Mouse (Mus musculus): Measurements from ENCODE around the gene Gm11985. TPM values are rescaled to one million over a fixed set of nuclear protein-coding genes. Genes with fewer than 3 reads are reported as not detected.

Gm11985 gene
- polyA plus RNA-seq, 1 experiment from 2014 or later: not detected

- Histone ChIP-seq H3K4me1 (no peaks in the 10 kb centered on the region), H3K27ac (no peak overlapping the region), H3K9me3 (no peaks in the 10 kb centered on the region), H3K9ac (no peak overlapping the region), H3K4me2 (replicated peaks) (no peak overlapping the region), H3K4me3 (no peak overlapping the region), H3K36me3 (0 out of 2 replicates have a peak, but pooled peaks cover 4% of the 10 kb centered on the region), H3K27me3 (replicated peaks) (no peaks in the 10 kb centered on the region)
- WGBS: 86% methylated on average over 6 of the region's 6 CpGs
- no peak for ATAC-seq (ENCODE audit: low FRiP score, low read depth)
Observed at GRCm38 (mm10) chr11:7173664-7174063, 14.7 kb downstream of the Gm11985 start.

GRCm38 (mm10) chr11:7169645-7170044 lies 18.7 kb downstream of the Gm11985 start:
- Histone ChIP-seq H3K4me1 (no peaks in the 10 kb centered on the region), H3K27ac (no peak overlapping the region), H3K9ac (no peak overlapping the region), H3K4me3 (no peak overlapping the region), H3K9me3 (no peaks in the 10 kb centered on the region), H3K4me2 (replicated peaks) (no peak overlapping the region), H3K27me3 (replicated peaks) (no peaks in the 10 kb centered on the region), H3K36me3 (0 out of 2 replicates have a peak, but pooled peaks cover 4% of the 10 kb centered on the region)
- ATAC-seq (ENCODE audit: low FRiP score, low read depth): no peak
- WGBS: 86% methylated on average over 1 of the region's 1 CpGs

GRCm38 (mm10) chr11:7164416-7164815 lies 24.0 kb downstream of the Gm11985 start:
- Histone ChIP-seq H3K36me3 (0 out of 2 replicates have a peak, but pooled peaks cover 2% of the 10 kb centered on the region), H3K27ac (no peak overlapping the region), H3K4me3 (no peak overlapping the region), H3K9ac (no peak overlapping the region), H3K4me2 (replicated peaks) (no peak overlapping the region), H3K4me1 (0 out of 2 replicates have a peak, but pooled peaks cover 3% of the 10 kb centered on the region), H3K27me3 (replicated peaks) (no peaks in the 10 kb centered on the region), H3K9me3 (no peaks in the 10 kb centered on the region)
- peak; percentile 67; the same call in 1 of the 2 replicates for ATAC-seq (ENCODE audit: low FRiP score, low read depth)
- WGBS: 49% methylated on average over 4 of the region's 4 CpGs

DNA sequence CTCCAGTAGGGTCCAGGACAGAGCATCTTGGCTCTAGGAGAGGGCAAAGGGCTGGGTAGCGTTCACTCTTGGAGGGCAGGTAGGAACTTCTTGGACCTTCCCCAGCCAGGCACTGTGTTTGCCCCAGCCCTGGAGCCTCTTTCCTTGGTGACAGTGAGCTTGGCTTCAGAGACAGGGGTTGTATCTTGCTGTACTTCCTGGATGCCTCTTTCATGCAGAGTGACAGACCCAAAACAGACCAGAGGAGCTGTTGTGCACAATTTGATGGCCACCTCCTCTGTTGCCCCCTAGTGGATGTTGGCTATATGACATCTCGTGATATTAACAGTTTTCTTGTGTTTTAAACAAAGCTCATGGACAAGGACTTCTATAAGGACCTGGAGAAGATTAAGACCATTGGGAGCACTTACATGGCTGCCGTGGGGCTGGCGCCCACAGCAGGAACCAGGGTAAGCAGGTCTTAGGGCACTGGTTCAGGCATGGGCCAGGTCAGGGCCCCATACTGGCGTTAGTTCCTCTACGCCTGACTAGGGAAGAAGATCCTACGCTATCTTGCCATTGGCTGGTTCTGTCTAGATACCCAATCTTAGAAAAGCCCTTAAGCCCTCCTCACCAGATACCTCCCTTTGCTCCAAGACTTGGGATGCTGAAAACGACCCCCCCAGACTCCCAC lies 26.7 kb downstream of the Gm11985 start:
- Histone ChIP-seq H3K4me2 (replicated peaks) (no peak overlapping the region), H3K4me1 (0 out of 2 replicates have a peak, but pooled peaks cover 3% of the 10 kb centered on the region), H3K4me3 (no peak overlapping the region), H3K9ac (no peak overlapping the region), H3K36me3 (no peaks in the 10 kb centered on the region), H3K27ac (no peak overlapping the region), H3K9me3 (no peaks in the 10 kb centered on the region), H3K27me3 (replicated peaks) (no peaks in the 10 kb centered on the region)
- 85% methylated on average over 8 of the region's 8 CpGs for WGBS
- ATAC-seq (ENCODE audit: low FRiP score, low read depth): no peak; the same call in 1 of the 2 replicates

- Histone ChIP-seq H3K9ac (no peak overlapping the region), H3K4me1 (0 out of 2 replicates have a peak, but pooled peaks cover 3% of the 10 kb centered on the region), H3K9me3 (no peaks in the 10 kb centered on the region), H3K36me3 (no peaks in the 10 kb centered on the region), H3K27me3 (replicated peaks) (no peaks in the 10 kb centered on the region), H3K4me3 (no peak overlapping the region), H3K4me2 (replicated peaks) (no peak overlapping the region), H3K27ac (no peak overlapping the region)
- 62% methylated on average over 4 of the region's 4 CpGs for WGBS
- ATAC-seq (ENCODE audit: low FRiP score, low read depth): no peak
Observed at GRCm38 (mm10) chr11:7160637-7161101, 27.7 kb downstream of the Gm11985 start.

GRCm38 (mm10) chr11:7160146-7160545 lies 28.2 kb downstream of the Gm11985 start:
- Histone ChIP-seq H3K4me1 (0 out of 2 replicates have a peak, but pooled peaks cover 3% of the 10 kb centered on the region), H3K27me3 (replicated peaks) (no peaks in the 10 kb centered on the region), H3K27ac (no peak overlapping the region), H3K4me2 (replicated peaks) (no peak overlapping the region), H3K9me3 (no peaks in the 10 kb centered on the region), H3K4me3 (no peak overlapping the region), H3K9ac (no peak overlapping the region), H3K36me3 (no peaks in the 10 kb centered on the region)
- WGBS: 86% methylated on average over 6 of the region's 6 CpGs
- ATAC-seq (ENCODE audit: low FRiP score, low read depth): no peak

DNA sequence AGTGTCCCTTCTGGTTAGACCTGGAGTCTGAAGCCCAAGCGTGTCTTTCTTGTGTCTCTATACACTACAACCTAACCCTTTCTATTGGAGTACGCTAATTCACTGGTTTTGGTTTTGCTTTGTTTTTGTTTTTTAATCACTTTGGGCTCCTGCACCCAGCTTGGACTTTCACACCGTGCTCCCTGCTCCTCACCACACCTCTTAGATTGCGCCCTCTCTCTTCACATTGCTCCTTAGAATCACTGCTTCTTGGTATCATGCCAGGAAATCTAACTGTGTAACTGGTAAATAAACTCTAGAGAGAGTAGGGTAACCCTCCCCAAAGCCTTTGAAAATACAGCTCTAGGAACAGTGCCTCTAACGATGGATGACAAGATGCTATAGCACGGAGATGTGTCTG lies 30.2 kb downstream of the Gm11985 start:
- Histone ChIP-seq H3K9me3 (no peaks in the 10 kb centered on the region), H3K4me3 (no peak overlapping the region), H3K4me2 (replicated peaks) (no peak overlapping the region), H3K36me3 (no peaks in the 10 kb centered on the region), H3K27me3 (replicated peaks) (no peaks in the 10 kb centered on the region), H3K9ac (no peak overlapping the region), H3K4me1 (no peaks in the 10 kb centered on the region), H3K27ac (no peak overlapping the region)
- WGBS: 91% methylated on average over 6 of the region's 6 CpGs
- ATAC-seq (ENCODE audit: low FRiP score, low read depth): no peak

DNA sequence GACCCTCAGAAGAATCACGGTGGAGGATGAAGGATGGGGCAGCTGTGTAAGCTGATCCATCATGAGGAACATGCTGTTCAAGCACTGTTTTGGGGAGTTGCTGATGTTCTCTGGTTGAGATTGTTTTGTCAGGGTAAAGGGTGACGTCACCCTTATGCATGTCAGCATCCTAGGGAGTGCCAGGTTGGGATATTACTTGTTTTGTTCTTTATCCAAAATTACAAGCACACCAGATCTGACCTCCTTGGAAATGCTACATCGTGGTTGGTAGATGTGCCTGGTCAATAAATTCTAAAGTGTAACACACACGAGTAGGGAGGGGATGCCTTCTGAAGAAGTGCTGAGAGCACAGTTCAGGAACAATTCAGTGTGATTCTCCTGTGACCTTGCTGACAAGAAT lies 31.9 kb downstream of the Gm11985 start:
- WGBS: 75% methylated on average over 4 of the region's 4 CpGs
- Histone ChIP-seq H3K27me3 (replicated peaks) (no peaks in the 10 kb centered on the region), H3K4me2 (replicated peaks) (no peak overlapping the region), H3K4me1 (no peaks in the 10 kb centered on the region), H3K4me3 (no peak overlapping the region), H3K36me3 (no peaks in the 10 kb centered on the region; the same call in 1 of the 2 replicates), H3K9ac (no peak overlapping the region), H3K9me3 (no peaks in the 10 kb centered on the region), H3K27ac (no peak overlapping the region)
- no peak for ATAC-seq (ENCODE audit: low FRiP score, low read depth)

- Histone ChIP-seq H3K4me1 (no peaks in the 10 kb centered on the region), H3K27me3 (replicated peaks) (no peaks in the 10 kb centered on the region), H3K9ac (no peak overlapping the region), H3K36me3 (no peaks in the 10 kb centered on the region; the same call in 1 of the 2 replicates), H3K4me3 (no peak overlapping the region), H3K27ac (no peak overlapping the region), H3K4me2 (replicated peaks) (no peak overlapping the region), H3K9me3 (no peaks in the 10 kb centered on the region)
- no peak for ATAC-seq (ENCODE audit: low FRiP score, low read depth)
- WGBS: 86% methylated on average over 8 of the region's 8 CpGs
Observed at GRCm38 (mm10) chr11:7153081-7153480, 35.3 kb downstream of the Gm11985 start.

DNA sequence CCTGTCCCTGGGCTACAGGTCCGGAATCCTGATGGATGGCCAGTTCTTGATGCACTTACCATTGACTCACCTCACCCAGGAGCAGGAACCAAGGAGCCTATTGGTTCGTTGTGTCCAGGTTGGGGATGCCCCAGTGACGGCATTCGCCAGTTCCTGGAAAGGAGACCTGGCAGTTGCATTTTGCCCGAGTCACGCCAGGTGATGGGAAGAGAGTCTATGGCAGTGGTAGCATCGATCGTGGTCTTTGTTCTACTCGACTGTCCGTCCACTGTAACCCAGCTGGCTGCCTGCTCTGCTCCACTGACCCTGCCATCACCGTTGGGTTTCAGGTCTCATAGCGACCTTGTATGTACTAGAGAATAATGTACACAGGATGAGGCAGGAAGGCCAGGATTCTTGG lies 36.0 kb downstream of the Gm11985 start:
- Histone ChIP-seq H3K27ac (no peak overlapping the region), H3K4me3 (no peak overlapping the region), H3K27me3 (replicated peaks) (no peaks in the 10 kb centered on the region), H3K9ac (no peak overlapping the region), H3K9me3 (no peaks in the 10 kb centered on the region), H3K36me3 (no peaks in the 10 kb centered on the region; the same call in 1 of the 2 replicates), H3K4me1 (no peaks in the 10 kb centered on the region), H3K4me2 (replicated peaks) (no peak overlapping the region)
- no peak for ATAC-seq (ENCODE audit: low FRiP score, low read depth)
- WGBS: 95% methylated on average over 12 of the region's 12 CpGs

DNA sequence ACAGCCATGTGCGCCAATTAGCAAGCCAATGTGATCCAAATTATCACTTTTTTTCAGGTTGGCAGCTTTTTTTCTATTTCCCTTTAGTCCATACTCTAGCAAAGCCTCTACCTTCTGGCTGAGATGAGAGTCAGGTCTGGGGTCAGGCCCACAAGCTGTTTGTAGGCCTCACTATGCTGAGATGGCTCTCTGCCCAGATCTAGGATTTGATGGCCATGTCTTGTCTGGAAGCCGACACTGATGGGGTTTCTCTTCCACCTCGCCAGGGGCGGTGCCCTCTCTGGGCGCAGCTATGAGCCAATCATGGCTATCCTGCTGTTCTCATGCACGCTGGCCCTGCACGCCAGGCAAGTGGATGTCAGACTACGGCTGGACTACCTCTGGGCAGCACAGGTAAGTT lies 37.9 kb downstream of the Gm11985 start:
- WGBS: 91% methylated on average over 8 of the region's 8 CpGs

DNA sequence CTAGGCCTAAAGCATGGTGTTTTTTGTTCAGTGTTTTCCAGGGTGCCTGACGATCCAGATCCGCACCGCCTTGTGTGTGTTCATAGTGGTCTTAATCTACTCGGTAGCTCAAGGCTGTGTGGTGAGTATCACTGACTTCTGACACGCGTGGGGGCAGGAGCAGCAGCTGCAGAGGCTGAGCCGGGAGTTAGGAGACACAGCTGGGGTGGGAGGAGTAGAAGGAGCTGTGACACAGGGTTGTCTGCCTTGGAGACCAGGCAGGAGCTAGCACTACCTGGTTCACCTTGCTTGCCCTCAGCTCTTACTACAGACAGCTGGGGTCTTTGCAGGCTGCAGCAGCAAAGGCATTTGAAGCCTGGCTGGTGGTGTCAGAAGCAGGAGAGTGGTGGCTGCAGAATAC lies 38.9 kb downstream of the Gm11985 start:
- Histone ChIP-seq H3K4me1 (no peaks in the 10 kb centered on the region), H3K36me3 (no peaks in the 10 kb centered on the region; the same call in 1 of the 2 replicates), H3K9me3 (no peaks in the 10 kb centered on the region), H3K27ac (no peak overlapping the region), H3K9ac (no peak overlapping the region), H3K4me3 (no peak overlapping the region), H3K27me3 (replicated peaks) (no peaks in the 10 kb centered on the region), H3K4me2 (replicated peaks) (no peak overlapping the region)
- no peak for ATAC-seq (ENCODE audit: low FRiP score, low read depth)
- 80% methylated on average over 7 of the region's 7 CpGs for WGBS

More for the DNA sequence above, 37.9 kb downstream of the Gm11985 start:
- ATAC-seq (ENCODE audit: low FRiP score, low read depth): no peak
- Histone ChIP-seq H3K36me3 (no peaks in the 10 kb centered on the region; the same call in 1 of the 2 replicates), H3K9ac (no peak overlapping the region), H3K27ac (no peak overlapping the region), H3K4me1 (no peaks in the 10 kb centered on the region), H3K9me3 (no peaks in the 10 kb centered on the region), H3K4me3 (no peak overlapping the region), H3K27me3 (replicated peaks) (no peaks in the 10 kb centered on the region), H3K4me2 (replicated peaks) (no peak overlapping the region)

DNA sequence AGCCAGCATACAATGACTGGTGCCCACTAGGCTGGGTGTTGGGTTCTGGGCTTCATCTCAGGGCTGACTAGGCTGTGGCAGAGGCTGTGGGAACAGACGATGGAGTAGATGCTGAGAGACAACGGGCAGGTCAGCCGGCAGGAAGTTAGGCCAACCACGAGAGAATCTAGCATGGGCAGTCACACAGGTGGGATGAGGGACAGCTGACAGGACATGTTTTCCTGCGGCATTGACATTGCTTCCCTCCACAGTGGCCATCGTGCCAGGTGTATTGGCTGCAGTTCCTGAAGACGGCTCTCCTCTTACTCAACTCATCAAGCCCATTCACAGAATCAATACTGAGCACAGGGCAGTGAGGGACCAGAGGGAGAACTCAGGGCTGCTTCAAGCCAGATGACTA lies 40.4 kb downstream of the Gm11985 start:
- no peak overlapping the region for H3K4me2 ChIP-seq (replicated peaks)
- no peaks in the 10 kb centered on the region for H3K4me1 ChIP-seq
- 89% methylated on average over 7 of the region's 7 CpGs for WGBS
- H3K4me3 ChIP-seq: no peak overlapping the region
- no peaks in the 10 kb centered on the region for H3K9me3 ChIP-seq
- H3K36me3 ChIP-seq: no peaks in the 10 kb centered on the region; the same call in 1 of the 2 replicates
- H3K27ac ChIP-seq: no peak overlapping the region
- ATAC-seq (ENCODE audit: low FRiP score, low read depth): no peak
- no peak overlapping the region for H3K9ac ChIP-seq
- no peaks in the 10 kb centered on the region for H3K27me3 ChIP-seq (replicated peaks)

Measured in neural tube, embryonic 12.5 days (tissue).